ENCODE assay signal across 15 mouse cellular contexts in the genomic region with DNA sequence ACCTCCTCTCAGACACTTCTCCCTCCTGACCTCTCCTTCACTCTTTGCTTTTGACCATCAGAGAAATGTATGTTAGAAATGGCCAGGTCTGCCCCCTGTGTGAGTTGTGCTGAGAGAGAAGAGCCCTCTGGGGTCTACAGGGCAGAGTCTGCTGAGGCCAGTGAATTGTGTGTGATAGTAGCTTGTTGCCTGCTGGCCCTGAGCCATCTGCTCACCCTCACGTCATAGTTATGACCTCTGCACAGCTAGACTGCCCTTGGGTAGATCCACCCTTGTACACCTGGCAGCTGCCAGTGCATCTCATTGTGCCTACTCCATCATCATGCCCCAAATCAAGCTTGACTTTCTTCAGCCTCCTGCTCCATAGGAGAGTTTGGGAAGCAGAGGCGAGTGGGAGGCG.
DNase-seq lines count a peak whose midpoint lies in the region; ATAC-seq lines count a peak whose summit lies in the region.
"Had no signal": no experiment of that assay in that cellular context is flagged by ENCODE, and none has a peak within 500 bp of the region (broad histone marks: within the 10 kb centered on the region; RNA-seq: fewer than 3 reads in every experiment).

No protein-coding gene starts in this region.

- no peaks in the 10 kb centered on the region for H3K27me3 ChIP-seq in heart, embryonic 11.5 days (ENCODE audit: control insufficient read depth, insufficient read depth, low read length)
- no peaks in the 10 kb centered on the region for H3K27me3 ChIP-seq in liver, embryonic 13.5 days
- H3K27me3 ChIP-seq: midbrain, embryonic 12.5 days; stomach, embryonic 15.5 days had no signal

- no peak overlapping the region for H3K4me2 ChIP-seq in heart, embryonic 11.5 days
- H3K4me2 ChIP-seq in liver, embryonic 13.5 days: peak overlapping the region; percentile 65
- H3K4me2 ChIP-seq: midbrain, embryonic 12.5 days; stomach, embryonic 15.5 days had no signal

- H3K4me3 ChIP-seq in heart, embryonic 11.5 days (ENCODE audit: low read depth, low read length): no peak overlapping the region
- no peak overlapping the region for H3K4me3 ChIP-seq in liver, embryonic 13.5 days (replicated peaks)
- H3K4me3 ChIP-seq: gastrocnemius, adult 2 months; midbrain, embryonic 12.5 days; stomach, embryonic 15.5 days had no signal

- no peak for DNase-seq in heart, postnatal 36 days
- DNase-seq in spleen, postnatal 10 days (ENCODE audit: low spot score in 2 of 2): peak; percentile 35 to 40
- no peak for DNase-seq in spleen, postnatal 14 days (ENCODE audit: low spot score in 2 of 2)
- DNase-seq in liver, embryonic 13.5 days: no peak
- DNase-seq in frontal cortex, postnatal 25 days (ENCODE audit: low spot score in 2 of 2): no peak
- no peak for DNase-seq in T-cell, adult 2 months (ENCODE audit: low spot score)
- DNase-seq: adrenal gland, postnatal 10 days; embryo, embryonic 11 days; gastrocnemius, adult 2 months; heart, adult 18-20 months; heart, postnatal 10 days had no signal

- H3K27ac ChIP-seq in heart, embryonic 11.5 days (ENCODE audit: low read depth, low read length): peak overlapping the region; percentile 55; the same call in 1 of the 2 replicates
- peak overlapping the region; percentile 93 for H3K27ac ChIP-seq in liver, embryonic 13.5 days
- H3K27ac ChIP-seq: gastrocnemius, adult 2 months; kidney, postnatal 0 days; midbrain, embryonic 12.5 days; stomach, embryonic 15.5 days had no signal

- peaks cover 8% of the 10 kb centered on the region; the same call in 1 of the 2 replicates for H3K36me3 ChIP-seq in heart, embryonic 11.5 days (ENCODE audit: control insufficient read depth, insufficient read depth, low read length)
- no peaks in the 10 kb centered on the region for H3K36me3 ChIP-seq in liver, embryonic 13.5 days
- H3K36me3 ChIP-seq: midbrain, embryonic 12.5 days had no signal

- H3K9me3 ChIP-seq in heart, embryonic 11.5 days (replicated peaks; ENCODE audit: control insufficient read depth, low read length): no peaks in the 10 kb centered on the region
- no peaks in the 10 kb centered on the region for H3K9me3 ChIP-seq in liver, embryonic 13.5 days (replicated peaks)
- H3K9me3 ChIP-seq: midbrain, embryonic 12.5 days; stomach, embryonic 15.5 days had no signal

- intact Hi-C loops in heart, postnatal 36 days (cut with DNase I): no loop called here

- WGBS in heart, embryonic 11.5 days (ENCODE audit: insufficient replicate concordance): 72% methylated on average over 3 of the region's 3 CpGs
- 61% methylated on average over 3 of the region's 3 CpGs for WGBS in liver, embryonic 13.5 days (ENCODE audit: insufficient replicate concordance)

- H3K4me1 ChIP-seq in heart, embryonic 11.5 days (ENCODE audit: control insufficient read depth, insufficient read depth, low read length): peaks cover 7% of the 10 kb centered on the region
- H3K4me1 ChIP-seq in liver, embryonic 13.5 days (replicated peaks): peaks cover 91% of the 10 kb centered on the region
- H3K4me1 ChIP-seq: midbrain, embryonic 12.5 days; stomach, embryonic 15.5 days had no signal

- peak overlapping the region; percentile 39; the same call in 1 of the 2 replicates for H3K9ac ChIP-seq in heart, embryonic 11.5 days (ENCODE audit: low read depth, low read length)
- H3K9ac ChIP-seq in liver, embryonic 13.5 days: peak overlapping the region; percentile 77
- H3K9ac ChIP-seq: midbrain, embryonic 12.5 days; stomach, embryonic 15.5 days had no signal

- ATAC-seq in heart, embryonic 11.5 days (replicated peaks; ENCODE audit: insufficient number of reproducible peaks, low FRiP score, low TSS enrichment): no peak
- ATAC-seq in liver, embryonic 13.5 days (ENCODE audit: low read depth): peak; percentile 8

Comparison
In these comparisons a context has a peak if more than half of its experiments do, and no peak if none do; other contexts are left out.
1. DNase-seq: peak in spleen, postnatal 10 days (2 of 2); none in heart, postnatal 36 days (0 of 2), spleen, postnatal 14 days (0 of 2), liver, embryonic 13.5 days (single experiment), frontal cortex, postnatal 25 days (0 of 2) and T-cell, adult 2 months (single experiment).